Mouse (Mus musculus): ENCODE data around the gene Gm11114. TPM values are rescaled to one million over a fixed set of nuclear protein-coding genes. Genes with fewer than 3 reads are reported as not detected.

Gm11114 gene
- not detected in 2 replicates for polyA plus RNA-seq (2021; fragmentation: Nextera tagmentation)
- long read RNA-seq, experiment 1, result 0 reads
- long read RNA-seq, experiment 2, result 0 reads

GRCm38 (mm10) chr9:85312473-85312872 lies at the start of gene Gm11114:
TSS of gene Gm11114 (plus strand) at chr9:85312773.

DNA sequence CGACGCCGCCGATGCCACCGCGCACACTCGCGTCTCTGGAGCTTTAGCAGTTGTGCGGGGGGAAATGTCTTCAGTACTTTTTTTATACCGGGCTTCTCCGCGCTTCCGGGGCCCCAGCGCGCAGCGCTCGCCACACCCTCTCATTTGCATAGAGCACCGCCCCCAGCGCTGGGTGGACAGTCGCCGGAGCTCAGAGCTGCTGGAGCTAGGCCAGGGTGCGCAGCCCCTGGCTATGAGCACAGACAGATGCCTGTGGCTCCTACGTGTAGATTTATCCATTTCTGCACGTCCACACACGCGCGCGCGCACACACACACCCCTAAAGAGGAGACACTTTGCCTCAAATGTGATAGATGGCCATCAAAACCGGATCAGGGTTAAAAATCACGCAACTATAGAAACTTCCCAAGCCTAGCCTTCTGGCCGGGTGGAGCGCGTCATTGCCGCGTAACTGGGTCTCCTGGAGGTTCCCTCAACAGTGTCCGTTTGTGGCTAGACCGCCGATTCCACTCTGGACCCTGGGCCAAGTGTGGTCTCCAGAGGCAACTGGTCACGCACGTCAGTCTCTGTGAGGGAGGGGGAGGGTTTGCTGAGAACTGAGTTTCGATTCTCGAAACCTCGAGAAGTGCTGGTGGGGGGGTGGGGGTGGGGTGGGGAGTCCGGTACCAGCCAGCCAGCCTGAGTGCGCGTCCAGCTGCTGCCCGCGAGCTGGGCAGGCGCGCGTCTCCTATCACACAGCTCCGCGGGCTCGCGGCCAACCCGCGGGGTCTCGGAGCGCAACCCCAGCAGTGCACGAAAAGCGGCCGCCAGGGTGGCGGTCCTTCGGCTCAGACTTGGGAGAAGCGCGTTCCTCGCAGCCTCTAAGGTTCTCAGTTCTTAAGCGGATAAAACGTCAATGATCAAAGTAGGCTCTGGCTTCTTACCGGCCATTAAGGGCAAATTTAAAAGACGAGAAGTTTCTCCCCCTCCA lies 15.0 kb downstream of the Gm11114 start, which contains the start of gene Tent5a:
TSS of gene Tent5a (minus strand) at position 107 of the 970 bp plus-strand sequence.

Other genes starting within 250 kb of the Gm11114 start
- gene Tent5a, start 14.6 kb downstream of the Gm11114 start, polyA plus RNA-seq (2021; fragmentation: Nextera tagmentation), result 0.78 and 1.4 TPM in 2 replicates